Mouse (Mus musculus) urinary bladder, postnatal 25 days (tissue): Measurements from ENCODE around the gene Nedd8.

Experiments
- DNase-seq: peaks from one replicate; pipeline ENCODE4 v3.0.0; 2022; ENCODE audit warnings: low spot score

Nedd8 gene

DNA sequence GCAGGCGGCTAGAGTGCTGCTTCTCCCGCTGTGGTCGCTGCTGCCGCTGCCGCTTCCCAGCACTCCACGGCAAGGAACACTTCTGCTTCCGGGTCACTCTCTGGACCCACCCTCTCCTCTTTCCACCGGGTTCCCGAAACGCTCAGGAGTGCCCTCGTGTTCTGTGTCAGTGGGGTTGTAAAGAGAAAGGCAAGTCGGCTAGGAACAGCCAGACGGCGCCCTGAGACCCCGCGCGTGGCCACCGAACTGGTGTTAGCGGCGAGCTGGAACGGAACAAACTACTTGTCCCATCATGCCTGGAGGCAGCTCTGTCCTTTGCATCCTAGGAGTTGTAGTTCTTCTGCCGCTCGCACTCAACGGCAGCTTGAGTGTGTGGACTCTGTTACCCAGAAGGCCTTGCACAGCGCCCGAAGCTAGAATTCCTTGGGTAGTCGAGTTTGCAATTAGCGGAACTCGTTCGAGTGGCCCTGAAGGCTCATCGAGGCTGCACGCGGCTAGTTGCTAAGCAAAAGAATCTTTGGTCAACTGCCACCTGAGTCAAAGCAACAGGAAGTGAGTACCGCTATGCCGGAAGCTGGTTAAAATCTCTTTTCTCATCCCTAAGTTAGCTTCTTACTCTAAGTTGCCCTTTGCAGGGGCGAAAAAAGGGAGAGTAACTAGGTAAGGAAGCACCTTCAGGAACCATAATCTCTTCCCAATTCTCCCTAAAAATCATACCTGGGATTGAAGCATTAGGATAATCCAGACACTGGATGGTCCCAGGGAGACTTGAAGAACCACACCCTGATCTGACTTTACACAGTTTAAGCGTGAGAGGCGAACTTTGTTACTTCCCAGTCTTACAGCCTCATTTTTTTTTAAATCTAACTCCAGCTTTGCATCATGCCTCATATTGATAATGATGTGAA, at the start of gene Nedd8, which contains the start of gene Gmpr2:
Gene Nedd8, minus strand, starts transcription at position 292 of the 908 bp plus-strand sequence.
Gene Gmpr2, plus strand, starts transcription at position 109 of the 908 bp plus-strand sequence.
- peak; percentile 70 for DNase-seq

- DNase-seq, result no peak
Observed at GRCm38 (mm10) chr14:55721076-55721475, 49.2 kb upstream of the Nedd8 start.

- DNase-seq, result no peak
Observed at GRCm38 (mm10) chr14:55720666-55721065, 48.7 kb upstream of the Nedd8 start.

DNA sequence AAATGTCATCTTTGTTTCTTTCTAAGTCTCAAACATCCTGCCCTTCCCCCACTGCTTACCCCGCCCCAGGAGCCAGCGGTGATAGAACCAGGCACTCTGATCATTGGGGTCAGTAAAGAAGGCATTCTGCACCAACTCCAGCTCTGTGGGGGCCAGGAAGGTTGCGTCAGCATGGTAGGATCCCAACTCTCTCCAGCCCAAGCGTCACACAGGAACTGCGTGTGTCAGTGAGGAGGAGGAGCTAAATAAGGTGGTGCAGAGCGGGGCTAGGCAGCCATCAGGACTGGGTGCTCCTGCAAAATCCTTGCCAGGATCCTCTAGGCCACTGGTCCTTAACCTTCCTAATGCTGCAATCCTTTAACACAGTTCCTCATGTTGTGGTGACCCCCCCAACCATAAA, 47.8 kb upstream of the Nedd8 start:
- DNase-seq, result no peak

- DNase-seq, result no peak
Observed at GRCm38 (mm10) chr14:55716884-55717283, 45.0 kb upstream of the Nedd8 start.

DNA sequence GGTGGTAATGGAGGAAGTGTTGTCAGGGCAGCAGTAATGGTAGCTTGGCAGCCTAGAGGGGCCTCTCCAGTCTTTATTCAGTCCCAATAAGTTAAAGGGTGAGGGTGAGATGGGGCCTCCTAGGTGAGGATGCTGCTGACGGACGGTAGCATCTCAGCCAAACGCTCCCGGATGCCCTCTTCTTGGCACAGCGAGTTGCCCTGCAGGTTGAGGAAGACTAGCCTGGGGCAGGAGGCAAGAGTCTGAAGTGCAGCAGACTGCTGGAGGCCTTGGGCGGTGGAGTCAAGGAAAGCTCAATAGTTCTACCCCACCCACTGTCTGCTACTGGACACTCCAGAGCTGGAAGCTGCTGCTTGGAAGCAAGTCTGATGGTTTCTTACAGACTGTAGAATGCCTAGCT, 44.3 kb upstream of the Nedd8 start:
- no peak for DNase-seq

GRCm38 (mm10) chr14:55714893-55715292, 43.0 kb upstream of the Nedd8 start:
- no peak for DNase-seq

DNA sequence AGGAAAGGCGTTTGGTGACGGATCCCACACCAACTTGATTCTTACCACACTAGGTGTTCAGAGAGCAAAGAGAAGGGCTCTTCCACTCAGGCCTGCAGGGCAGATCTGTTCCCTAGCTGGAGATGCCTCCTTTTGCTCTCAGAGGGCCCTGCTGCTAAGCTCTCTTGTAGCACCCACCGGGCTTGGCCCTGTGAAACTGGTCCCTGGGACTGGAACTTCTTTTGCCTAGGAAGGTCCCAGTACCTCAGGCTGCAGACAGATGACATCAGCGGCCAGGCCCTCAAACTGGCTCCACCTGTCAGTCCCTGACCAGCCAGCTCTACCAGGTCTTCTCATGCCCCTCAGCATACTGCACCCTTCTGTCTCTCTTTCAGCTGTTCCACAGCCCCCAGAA, 41.8 kb upstream of the Nedd8 start, which contains the start of gene Tgm1:
Gene Tgm1, minus strand, starts transcription at position 198 of the 394 bp plus-strand sequence.
- no peak for DNase-seq

DNA sequence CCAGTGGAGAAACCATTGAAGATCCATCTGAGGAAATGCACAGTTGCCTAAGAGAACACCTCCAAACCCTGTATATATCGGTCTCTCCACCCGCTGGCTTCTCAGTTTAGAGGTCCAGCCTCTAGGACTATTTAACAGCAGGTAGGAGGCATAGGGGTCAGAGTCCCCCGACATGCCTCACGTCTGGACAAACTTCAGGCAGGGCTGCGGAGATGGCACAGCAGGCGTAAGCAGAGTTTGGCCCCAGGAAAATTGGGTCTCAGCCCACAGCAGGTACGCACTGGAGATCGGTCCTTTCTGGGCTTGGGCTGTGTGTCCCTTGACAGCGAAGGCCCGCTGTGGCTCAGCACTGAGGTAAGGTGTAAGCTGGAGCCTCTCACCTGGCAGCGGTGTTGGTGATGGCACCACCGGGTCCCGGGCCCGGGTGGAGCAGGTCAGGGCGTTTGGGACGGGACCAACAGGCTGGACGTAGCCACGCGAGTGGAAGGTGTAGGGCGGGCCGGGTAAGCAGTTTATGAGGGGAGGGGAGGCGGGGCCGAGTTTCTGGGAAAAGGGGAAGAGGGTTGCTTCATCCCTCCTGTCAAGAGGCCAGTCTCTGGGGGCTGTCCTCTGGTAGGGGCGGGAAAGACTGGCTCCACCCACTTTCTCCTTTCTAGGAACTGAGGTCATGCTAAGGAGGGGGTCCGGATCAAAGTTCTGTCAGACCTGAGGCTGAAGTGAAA, 41.2 kb upstream of the Nedd8 start:
- DNase-seq, result peak; percentile 52

- DNase-seq, result no peak
Observed at GRCm38 (mm10) chr14:55711786-55712185, 39.9 kb upstream of the Nedd8 start.

DNA sequence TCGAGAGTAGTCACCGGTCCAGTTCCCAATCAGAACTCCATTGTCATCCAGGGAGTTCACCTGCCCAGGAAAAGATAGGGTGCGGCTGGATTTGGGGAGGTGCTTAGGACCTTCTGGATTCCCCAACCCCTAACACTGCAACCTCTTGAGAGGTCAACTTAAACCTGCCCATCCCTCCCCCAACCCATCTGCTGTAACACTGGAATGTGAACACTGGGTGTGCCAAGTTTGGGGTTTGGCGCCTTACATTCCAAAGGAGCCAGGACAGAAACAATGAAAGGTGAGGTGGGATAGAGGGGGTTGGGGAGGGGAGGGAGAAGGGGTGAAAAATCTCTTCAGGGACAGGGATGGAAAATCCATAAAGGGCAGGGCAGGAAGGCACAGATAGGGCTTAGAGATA, 37.6 kb upstream of the Nedd8 start:
- no peak for DNase-seq

DNA sequence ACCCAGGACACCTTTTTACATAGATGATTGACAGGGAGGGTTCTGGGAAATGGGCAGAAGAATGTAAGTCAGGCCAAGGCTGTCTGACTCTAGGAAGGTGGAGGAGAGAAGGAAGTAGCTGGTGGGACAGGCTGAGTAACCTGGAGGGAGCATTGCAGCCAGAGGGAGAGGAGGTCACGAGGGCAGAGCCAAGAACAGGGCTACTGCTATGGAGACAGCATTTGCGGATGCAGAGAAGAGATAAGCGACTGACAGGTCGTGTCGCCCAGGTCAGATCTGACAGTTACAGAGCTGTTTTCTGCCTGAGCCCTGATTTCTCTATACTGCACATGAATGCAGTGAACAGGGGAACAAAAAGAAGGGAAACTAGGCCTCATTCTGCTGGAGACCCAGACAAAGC, 35.5 kb upstream of the Nedd8 start:
- DNase-seq, result no peak

DNA sequence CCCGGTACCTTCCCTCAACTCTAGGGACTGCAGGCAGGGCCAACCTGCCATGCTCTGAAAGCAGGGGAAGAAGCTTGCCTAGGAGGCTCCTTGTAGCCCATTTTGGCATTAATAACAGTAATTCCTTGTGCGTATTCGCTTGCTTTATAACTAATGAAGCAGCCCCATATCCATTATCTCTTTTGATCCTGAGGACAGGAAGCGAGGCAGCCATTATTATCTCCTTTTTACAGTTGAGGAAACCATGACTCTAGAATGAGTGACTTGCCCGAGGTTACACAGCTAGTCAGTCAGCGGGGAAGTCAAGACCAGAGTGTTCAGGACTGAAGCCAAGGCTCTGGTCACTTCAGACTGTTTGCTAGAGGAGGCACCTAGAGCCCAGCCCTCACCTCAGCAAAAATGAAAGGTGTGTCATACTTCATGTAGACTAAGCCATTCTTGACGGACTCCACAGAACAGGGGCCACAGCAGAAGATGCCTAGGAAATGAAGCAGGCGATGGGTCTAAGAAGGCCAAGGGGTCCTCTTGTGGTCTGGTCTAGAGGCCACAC, 34.2 kb upstream of the Nedd8 start:
- no peak for DNase-seq

GRCm38 (mm10) chr14:55702761-55703160, 30.8 kb upstream of the Nedd8 start:
- no peak for DNase-seq

DNA sequence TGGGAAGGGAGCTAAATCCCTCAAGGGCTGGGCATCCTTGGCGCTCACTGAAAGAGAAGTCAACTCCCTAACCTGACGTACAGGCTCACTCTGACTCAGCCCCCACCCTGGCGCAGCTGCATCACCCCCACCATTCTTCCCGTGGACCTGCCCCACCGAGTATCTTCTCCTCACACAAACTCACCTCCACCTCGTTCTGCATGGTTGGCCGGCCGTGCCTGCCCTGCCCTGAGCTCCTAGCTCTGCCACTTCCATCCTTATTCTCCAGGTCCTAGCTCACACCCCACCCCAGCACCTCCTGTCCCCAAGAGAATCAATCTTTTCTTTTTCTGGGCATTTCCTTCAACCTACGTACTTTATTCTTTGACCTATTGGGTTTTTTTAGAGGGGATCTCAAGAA, 29.2 kb upstream of the Nedd8 start:
- no peak for DNase-seq

- DNase-seq, result no peak
Observed at GRCm38 (mm10) chr14:55697226-55697625, 25.3 kb upstream of the Nedd8 start.

DNA sequence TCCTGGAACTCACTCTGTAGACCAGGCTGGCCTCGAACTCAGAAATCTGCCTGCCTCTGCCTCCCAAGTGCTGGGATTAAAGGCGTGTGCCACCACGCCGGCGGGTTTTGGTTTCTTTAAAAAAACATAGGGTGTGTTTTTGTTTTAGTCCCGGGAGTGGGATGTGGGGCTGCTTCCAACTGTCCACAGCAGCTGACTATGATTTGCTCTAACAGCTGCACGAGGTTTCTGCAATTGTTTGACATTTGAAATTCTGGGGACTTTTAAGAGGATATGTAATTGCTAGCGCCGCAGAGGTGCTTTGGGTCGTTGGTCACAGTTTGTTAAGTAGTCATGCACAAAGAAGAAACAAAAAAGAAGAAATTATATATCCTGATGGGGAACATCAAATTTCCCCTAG, 17.5 kb upstream of the Nedd8 start:
- DNase-seq, result no peak

- no peak for DNase-seq
Observed at GRCm38 (mm10) chr14:55682118-55682493, 10.2 kb upstream of the Nedd8 start.

DNA sequence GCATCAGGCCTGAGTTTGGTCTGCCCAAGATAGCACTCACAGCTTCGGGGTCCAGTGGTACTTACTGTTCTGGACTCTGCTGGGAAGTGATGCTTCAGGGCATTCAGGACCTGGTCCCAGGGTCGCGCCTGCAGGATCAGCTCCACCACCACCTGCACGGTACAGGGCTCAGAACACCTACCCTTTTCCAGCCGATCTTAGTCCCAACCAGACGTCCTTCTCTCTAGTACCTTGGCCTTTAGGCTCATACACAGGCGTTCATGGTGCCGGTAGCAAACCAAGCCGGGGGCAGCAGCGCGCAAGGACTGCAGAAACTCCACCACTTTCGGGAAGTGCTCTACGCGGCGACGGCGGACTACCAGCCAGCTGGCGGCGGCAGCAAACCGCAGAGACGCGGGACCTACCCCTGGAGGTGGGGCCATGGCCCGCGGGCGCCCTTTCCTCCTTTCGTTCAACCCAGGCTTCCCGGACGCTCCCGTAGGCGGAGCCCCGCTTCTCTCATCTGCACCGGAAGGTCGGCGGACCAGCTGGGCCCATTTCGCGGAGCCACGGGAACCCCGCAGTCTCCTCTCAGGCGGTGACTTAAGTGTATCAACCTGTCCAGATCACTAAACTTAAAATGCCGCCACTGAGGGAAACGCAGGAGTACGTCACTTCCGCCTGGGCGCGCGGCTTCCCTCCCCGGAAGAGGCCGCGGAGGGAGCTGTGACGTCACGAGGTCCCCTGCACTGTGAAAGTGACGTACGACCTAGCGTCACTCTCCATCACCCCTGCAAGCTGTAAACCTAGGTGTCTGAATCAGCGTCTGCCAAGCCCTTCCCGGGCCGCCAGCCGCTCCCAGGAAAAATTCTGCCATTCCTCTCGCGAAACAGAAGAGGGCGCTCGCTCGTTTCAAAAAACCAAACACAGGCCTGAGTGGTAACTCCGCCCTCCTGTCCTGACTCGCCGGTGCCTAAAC, 9.5 kb upstream of the Nedd8 start, which contains the start of gene Tinf2:
Gene Tinf2, minus strand, starts transcription at position 661 of the 958 bp plus-strand sequence.
- peak; percentile 93 for DNase-seq

GRCm38 (mm10) chr14:55677615-55678014, 5.7 kb upstream of the Nedd8 start:
- DNase-seq, result no peak

DNA sequence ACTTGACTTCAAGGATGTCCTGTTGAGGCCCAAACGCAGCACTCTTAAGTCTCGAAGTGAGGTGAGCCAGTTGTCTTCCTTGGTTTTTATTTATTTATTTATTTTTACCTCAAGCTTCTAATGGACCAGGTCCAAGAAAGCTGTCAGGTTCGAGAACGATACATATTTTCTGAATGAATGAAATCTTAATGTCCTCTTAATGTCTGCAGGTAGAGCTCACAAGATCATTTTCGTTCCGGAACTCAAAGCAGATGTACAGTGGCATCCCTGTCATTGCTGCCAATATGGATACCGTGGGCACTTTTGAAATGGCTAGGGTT, 777 bp upstream of the Nedd8 start:
- no peak for DNase-seq

DNA sequence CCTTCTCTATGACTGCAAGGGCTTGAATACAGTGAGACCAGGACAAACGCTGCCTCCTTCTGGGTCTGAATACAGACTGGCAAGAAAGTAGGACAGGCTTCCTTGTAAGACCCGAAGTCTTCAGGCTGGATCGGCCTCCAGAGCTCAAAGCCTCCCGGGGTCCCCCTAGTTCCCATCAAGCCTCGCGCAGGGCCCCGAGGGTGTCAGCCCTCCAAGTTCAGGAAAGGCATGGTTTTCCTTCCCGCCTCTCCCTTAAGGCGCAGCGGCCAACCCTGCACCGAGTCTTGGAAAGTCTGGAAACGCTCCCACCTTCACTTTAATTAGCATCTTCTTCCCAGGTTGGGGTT, 465 bp downstream of the Nedd8 start:
- DNase-seq, result no peak
